Mouse (Mus musculus) spleen, adult 2 months (tissue): Measurements from ENCODE around the gene Gatad2b.

ENCODE experiments used
- CTCF ChIP-seq: fragments of 200-500 bp; IDR thresholded peaks from 2 replicates; pipeline ENCODE4 v1.5.1; 2011; ENCODE audit warnings: mild to moderate bottlenecking, inconsistent platforms; ENCODE audit not compliant: insufficient read depth, insufficient read length, insufficient replicate concordance; ENCODE audit errors: extremely low read depth
- POLR2A ChIP-seq: fragments of 200-500 bp; IDR thresholded peaks from 2 replicates; pipeline ENCODE4 v1.6.1; 2011; ENCODE audit warnings: low read depth, low read length, inconsistent platforms

- TF ChIP-seq CTCF (no peak), POLR2A (no peak)
Measured at GRCm38 (mm10) chr3:90338190-90338589, 45.2 kb downstream of the Gatad2b start.
